Mouse (Mus musculus) kidney, embryonic 14.5 days (tissue): ENCODE measurements around the gene Rab11fip4. TPM values are rescaled to one million over a fixed set of nuclear protein-coding genes. Genes with fewer than 3 reads are reported as not detected.

Experiments used
- ATAC-seq: fragments of 200-750 bp; cut with Nextera tagmentation; 2 replicates; pipeline ENCODE4 v1.8.0; 2017; ENCODE audit warnings: moderate number of reproducible peaks, mild to moderate bottlenecking, moderate TSS enrichment, moderate library complexity; ENCODE audit not compliant: low FRiP score, low TSS enrichment
- H3K27ac ChIP-seq: fragments of 300-500 bp; sonication (generic); 2 replicates; pipeline ENCODE4 v1.5.1; 2014; ENCODE audit warnings: low read depth, mild to moderate bottlenecking, low read length, moderate library complexity, mixed read lengths
- H3K27me3 ChIP-seq: fragments of 300-500 bp; sonication (generic); 2 replicates; pipeline ENCODE4 v1.6.1; 2014; ENCODE audit warnings: mild to moderate bottlenecking, low read length; ENCODE audit not compliant: control insufficient read depth, insufficient read depth
- H3K36me3 ChIP-seq: fragments of 300-500 bp; sonication (generic); 2 replicates; pipeline ENCODE4 v1.6.1; 2014; ENCODE audit warnings: low read length, mixed read lengths; ENCODE audit not compliant: control insufficient read depth, insufficient read depth
- H3K4me1 ChIP-seq: fragments of 300-500 bp; sonication (generic); 2 replicates; pipeline ENCODE4 v1.6.1; 2014; ENCODE audit warnings: low read length, mixed read lengths; ENCODE audit not compliant: control insufficient read depth, insufficient read depth
- H3K4me2 ChIP-seq: fragments of 300-500 bp; sonication (generic); replicated peaks from 2 replicates; pipeline ENCODE4 v1.6.1; 2014; ENCODE audit warnings: low read depth, mild to moderate bottlenecking, low read length
- H3K4me3 ChIP-seq: fragments of 300-500 bp; sonication (generic); 2 replicates; pipeline ENCODE4 v1.5.1; 2014; ENCODE audit warnings: mild to moderate bottlenecking, low read length
- H3K9ac ChIP-seq: fragments of 300-500 bp; sonication (generic); 2 replicates; pipeline ENCODE4 v1.6.1; 2014; ENCODE audit warnings: low read depth, mild to moderate bottlenecking, low read length, moderate library complexity
- H3K9me3 ChIP-seq: fragments of 300-500 bp; sonication (generic); 2 replicates; pipeline ENCODE4 v1.6.1; 2016; ENCODE audit warnings: low read length; ENCODE audit not compliant: control insufficient read depth
- WGBS: fragments of 180-500 bp; shearing (Covaris S2); extraction: QIAGEN DNeasy Blood & Tissue Kit; methylation state at CpG from one replicate; pipeline ENCODE4 v1.1.7; 2014; 5-methylcytosine and 5-hydroxymethylcytosine counted together
- polyA plus RNA-seq: library from polyadenylated mRNA; unstranded; fragments of >200 nt; fragmentation: Nextera tagmentation; extraction: Ambion mirVana; gene quantifications from 2 replicates; pipeline ENCODE4 v1.2.1, GENCODE M21; 2014

The Rab11fip4 gene
- polyA plus RNA-seq, 1 experiment from 2014 or later, result 7.1 TPM

GRCm38 (mm10) chr11:79640940-79641733 is 50.1 kb downstream of the Rab11fip4 start:
- 35% methylated on average over 8 of the region's 8 CpGs for WGBS
- Histone ChIP-seq H3K9ac (no peak overlapping the region), H3K9me3 (no peaks in the 10 kb centered on the region), H3K27ac (no peak overlapping the region), H3K36me3 (no peaks in the 10 kb centered on the region), H3K27me3 (no peaks in the 10 kb centered on the region), H3K4me1 (peaks cover 28% of the 10 kb centered on the region), H3K4me3 (no peak overlapping the region), H3K4me2 (no peak overlapping the region)
- ATAC-seq, result no peak

- Histone ChIP-seq H3K4me1 (peaks cover 44% of the 10 kb centered on the region), H3K4me2 (no peak overlapping the region), H3K36me3 (no peaks in the 10 kb centered on the region), H3K27ac (peak overlapping the region; percentile 25), H3K9me3 (no peaks in the 10 kb centered on the region), H3K4me3 (no peak overlapping the region), H3K27me3 (no peaks in the 10 kb centered on the region), H3K9ac (no peak overlapping the region)
- peak; percentile 34 for ATAC-seq
- 21% methylated on average over 9 of the region's 9 CpGs for WGBS
Measured at GRCm38 (mm10) chr11:79643730-79644129, 52.7 kb downstream of the Rab11fip4 start.

- no peak overlapping the region for H3K9ac ChIP-seq
- WGBS, result 18% methylated on average over 8 of the region's 8 CpGs
- H3K4me1 ChIP-seq, result peaks cover 44% of the 10 kb centered on the region
- H3K27me3 ChIP-seq, result no peaks in the 10 kb centered on the region
- H3K4me2 ChIP-seq, result no peak overlapping the region
- ATAC-seq, result no peak
- no peaks in the 10 kb centered on the region for H3K36me3 ChIP-seq
- peak overlapping the region; percentile 25 for H3K27ac ChIP-seq
- H3K4me3 ChIP-seq, result no peak overlapping the region
- no peaks in the 10 kb centered on the region for H3K9me3 ChIP-seq
Measured at GRCm38 (mm10) chr11:79644717-79645191, 53.7 kb downstream of the Rab11fip4 start.

GRCm38 (mm10) chr11:79646026-79646425 is 55.0 kb downstream of the Rab11fip4 start:
- no peaks in the 10 kb centered on the region for H3K9me3 ChIP-seq
- no peak overlapping the region for H3K4me3 ChIP-seq
- H3K36me3 ChIP-seq, result no peaks in the 10 kb centered on the region
- peaks cover 44% of the 10 kb centered on the region for H3K4me1 ChIP-seq
- no peaks in the 10 kb centered on the region for H3K27me3 ChIP-seq
- no peak for ATAC-seq
- H3K27ac ChIP-seq, result peak overlapping the region; percentile 4; the same call in 1 of the 2 replicates
- no peak overlapping the region for H3K4me2 ChIP-seq
- H3K9ac ChIP-seq, result no peak overlapping the region
- WGBS, result 57% methylated on average over 5 of the region's 5 CpGs

GRCm38 (mm10) chr11:79646467-79647070 is 55.6 kb downstream of the Rab11fip4 start:
- H3K9me3 ChIP-seq, result no peaks in the 10 kb centered on the region
- H3K27me3 ChIP-seq, result no peaks in the 10 kb centered on the region
- H3K4me2 ChIP-seq, result no peak overlapping the region
- peak overlapping the region; percentile 81; the same call in 1 of the 2 replicates for H3K27ac ChIP-seq
- ATAC-seq, result 0 out of 2 replicates have a peak, but pooled peaks have one; percentile 39
- H3K4me3 ChIP-seq, result no peak overlapping the region
- 14% methylated on average over 12 of the region's 12 CpGs for WGBS
- peaks cover 44% of the 10 kb centered on the region for H3K4me1 ChIP-seq
- H3K36me3 ChIP-seq, result no peaks in the 10 kb centered on the region
- peak overlapping the region; percentile 40; the same call in 1 of the 2 replicates for H3K9ac ChIP-seq

- H3K9ac ChIP-seq, result peak overlapping the region; percentile 40; the same call in 1 of the 2 replicates
- H3K27me3 ChIP-seq, result no peaks in the 10 kb centered on the region
- H3K4me2 ChIP-seq, result no peak overlapping the region
- H3K4me1 ChIP-seq, result peaks cover 44% of the 10 kb centered on the region
- H3K36me3 ChIP-seq, result no peaks in the 10 kb centered on the region
- H3K27ac ChIP-seq, result peak overlapping the region; percentile 81; the same call in 1 of the 2 replicates
- no peak for ATAC-seq
- no peak overlapping the region for H3K4me3 ChIP-seq
- WGBS, result 51% methylated on average over 8 of the region's 8 CpGs
- H3K9me3 ChIP-seq, result no peaks in the 10 kb centered on the region
Measured at GRCm38 (mm10) chr11:79647071-79647501, 56.1 kb downstream of the Rab11fip4 start.

- Histone ChIP-seq H3K36me3 (no peaks in the 10 kb centered on the region), H3K27ac (no peak overlapping the region), H3K9ac (no peak overlapping the region), H3K4me1 (peaks cover 25% of the 10 kb centered on the region), H3K9me3 (no peaks in the 10 kb centered on the region), H3K4me2 (no peak overlapping the region), H3K4me3 (no peak overlapping the region), H3K27me3 (no peaks in the 10 kb centered on the region)
- no peak for ATAC-seq
- 61% methylated on average over 5 of the region's 5 CpGs for WGBS
Measured at GRCm38 (mm10) chr11:79650359-79650835, 59.4 kb downstream of the Rab11fip4 start.

GRCm38 (mm10) chr11:79652257-79652656 is 61.2 kb downstream of the Rab11fip4 start:
- no peak overlapping the region for H3K4me2 ChIP-seq
- 89% methylated on average over 9 of the region's 9 CpGs for WGBS
- H3K4me3 ChIP-seq, result no peak overlapping the region
- H3K27me3 ChIP-seq, result no peaks in the 10 kb centered on the region
- no peak overlapping the region for H3K9ac ChIP-seq
- H3K27ac ChIP-seq, result no peak overlapping the region
- H3K4me1 ChIP-seq, result 0 out of 2 replicates have a peak, but pooled peaks cover 9% of the 10 kb centered on the region
- no peak for ATAC-seq
- H3K9me3 ChIP-seq, result no peaks in the 10 kb centered on the region
- no peaks in the 10 kb centered on the region for H3K36me3 ChIP-seq
